Mouse (Mus musculus) kidney, adult 18-20 months (tissue): Measurements from ENCODE around the gene Cr1l.

ENCODE experiments used
- DNase-seq: peaks from one replicate; pipeline ENCODE4 v3.0.0; 2021

Gene Cr1l

DNA sequence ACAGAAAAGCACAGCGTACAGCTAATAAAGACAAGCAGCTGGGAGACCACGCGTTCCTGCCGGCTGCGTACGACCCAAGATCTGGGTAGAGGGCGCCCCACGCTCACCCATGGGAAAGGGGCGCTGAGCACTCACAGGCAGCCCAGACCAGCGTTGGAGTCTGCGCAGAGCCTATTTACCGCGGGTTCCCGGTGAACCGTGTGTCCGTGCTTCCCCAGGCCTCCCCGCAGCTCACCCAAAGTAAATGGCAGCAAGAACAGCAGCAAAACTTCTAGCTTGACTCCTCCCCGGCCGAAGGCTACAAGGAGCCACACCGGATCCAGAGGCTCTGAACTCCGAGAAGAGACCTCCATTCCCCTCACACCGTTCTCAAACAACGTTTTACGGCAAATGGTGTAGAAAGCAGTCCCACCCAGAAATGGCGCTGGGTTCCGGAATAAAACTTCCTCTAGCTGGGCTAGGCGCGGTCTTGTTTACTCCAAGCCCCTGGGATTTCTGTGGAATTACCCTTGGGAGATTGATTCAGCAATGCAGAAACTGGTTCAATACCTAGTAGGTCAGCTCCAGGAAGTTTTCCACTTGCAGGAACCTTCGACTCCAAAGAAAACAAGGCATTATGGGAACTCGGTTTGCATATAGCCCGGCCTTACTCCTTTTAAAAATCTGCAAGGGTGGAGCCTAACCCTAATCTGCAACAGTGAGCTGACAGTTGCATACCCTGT is at the start of gene Cr1l:
Gene Cr1l (minus strand): TSS at position 634 of the 722 bp plus-strand sequence.
- peak; percentile 90 for DNase-seq

DNA sequence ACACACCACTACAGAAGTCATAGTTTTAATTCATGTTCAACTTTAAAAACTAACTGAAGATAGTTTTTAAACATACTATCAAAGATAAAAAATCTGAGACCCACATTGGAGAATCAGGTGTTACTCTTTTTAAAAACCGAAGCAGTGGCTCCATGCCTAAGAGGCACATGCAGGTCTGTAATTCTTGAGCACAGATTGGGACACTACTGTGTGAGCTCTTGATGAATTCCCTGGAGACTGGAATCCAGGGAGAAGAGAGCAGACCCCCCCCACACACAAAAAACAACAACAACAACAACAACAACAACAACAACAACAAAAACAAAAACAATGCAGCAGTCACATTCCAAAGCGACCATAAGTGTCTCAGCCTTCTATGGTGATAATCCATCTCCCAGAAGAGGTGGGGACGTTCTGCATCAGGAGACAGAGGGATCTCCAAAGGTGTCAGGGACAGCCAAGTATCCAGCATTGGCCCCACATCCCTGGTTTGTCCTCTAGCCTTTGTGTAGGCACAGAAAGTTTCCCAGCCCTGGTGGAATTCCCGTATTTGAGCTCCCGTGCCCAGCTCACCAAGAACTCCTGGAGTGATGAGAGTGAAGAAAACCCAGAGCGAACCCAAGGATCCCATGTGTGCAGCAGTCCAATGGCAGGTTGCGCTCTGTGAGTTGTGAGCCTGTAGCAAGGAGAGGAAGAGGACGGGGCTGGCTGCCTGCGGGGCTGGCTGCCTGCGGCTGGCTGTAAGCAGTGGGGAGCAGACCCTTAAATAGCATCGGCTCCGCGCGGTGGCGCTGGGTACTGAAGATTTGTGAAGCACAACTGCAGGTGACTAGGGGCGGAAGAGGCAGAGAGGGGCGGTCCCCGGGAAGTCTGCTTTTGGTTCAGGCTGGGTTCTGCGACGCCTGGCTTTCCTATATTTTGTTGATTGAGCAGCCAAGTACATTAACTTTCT is 44.9 kb upstream of the Cr1l start, which contains the start of gene Cr2:
Gene Cr2 (minus strand): TSS at position 737 of the 952 bp plus-strand sequence.
- DNase-seq, result peak; percentile 31

DNA sequence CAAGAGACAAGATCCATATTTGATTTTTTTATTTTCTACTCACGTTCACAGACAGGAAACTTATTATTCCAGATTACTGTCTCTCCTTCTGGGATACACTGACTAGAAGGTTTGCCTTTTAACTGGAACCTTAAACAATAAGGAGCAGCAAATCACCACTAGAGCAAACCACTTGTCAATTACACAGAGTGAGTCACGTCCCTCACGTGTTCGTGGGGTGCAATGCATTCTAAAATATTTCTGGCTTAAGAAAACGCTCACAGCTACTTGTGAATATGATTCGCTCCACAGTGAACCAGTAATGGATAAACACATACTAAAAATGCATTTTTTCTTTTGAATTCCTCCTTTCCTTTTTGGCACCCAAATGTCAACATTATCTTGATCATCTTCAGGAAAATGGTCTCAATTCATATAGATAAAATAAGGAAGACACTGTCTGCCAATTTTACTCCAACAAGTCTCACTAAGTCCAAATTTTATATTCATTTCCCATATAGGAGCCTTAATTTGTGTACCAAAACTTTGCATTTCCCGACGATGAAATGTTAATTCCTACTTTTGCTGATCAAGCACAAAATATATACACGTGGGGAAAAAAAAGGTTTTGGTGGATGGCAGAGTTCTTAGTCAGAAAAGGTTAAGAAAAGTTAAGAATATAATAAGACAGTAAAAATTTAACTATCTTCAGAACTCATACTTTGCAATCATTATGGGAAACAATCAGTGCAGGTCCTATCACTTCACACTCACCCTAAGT is 33.8 kb upstream of the Cr1l start:
- no peak for DNase-seq

DNA sequence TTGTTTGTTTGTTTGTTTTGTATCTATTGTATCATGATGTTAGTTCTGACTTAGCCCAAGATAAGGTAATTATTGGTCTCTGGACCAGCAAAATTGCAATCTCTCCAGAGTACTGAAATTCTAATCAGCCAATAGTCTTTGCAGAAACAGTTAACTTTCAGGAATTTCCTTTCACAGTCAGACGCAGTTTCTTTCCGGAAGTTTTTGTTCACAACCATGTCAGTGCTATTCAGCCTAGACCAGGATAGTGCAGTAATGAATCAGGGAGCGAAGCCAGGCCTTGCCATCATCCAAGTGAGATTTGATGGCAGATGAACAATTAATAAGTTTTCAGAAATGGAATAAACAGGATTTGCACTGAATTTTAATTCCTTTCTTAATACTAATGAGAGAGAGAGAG is 684 bp upstream of the Cr1l start:
- no peak for DNase-seq

DNA sequence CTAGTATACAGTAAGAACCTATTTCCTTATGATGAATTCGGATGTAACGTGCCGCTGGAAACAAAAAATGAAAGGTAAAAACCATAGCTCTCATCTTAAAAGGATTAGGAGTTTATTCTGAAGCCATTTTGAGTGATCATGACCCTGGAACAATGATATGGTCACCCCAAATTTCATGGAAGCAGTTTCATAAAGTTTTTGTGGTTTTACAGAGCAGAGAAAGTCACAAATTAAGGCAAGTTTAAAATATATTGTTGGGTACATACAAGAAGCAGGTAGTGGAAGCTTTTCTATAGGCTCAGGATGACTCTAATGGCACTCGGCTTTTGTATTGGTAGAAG is 259 bp upstream of the Cr1l start:
- no peak for DNase-seq

DNA sequence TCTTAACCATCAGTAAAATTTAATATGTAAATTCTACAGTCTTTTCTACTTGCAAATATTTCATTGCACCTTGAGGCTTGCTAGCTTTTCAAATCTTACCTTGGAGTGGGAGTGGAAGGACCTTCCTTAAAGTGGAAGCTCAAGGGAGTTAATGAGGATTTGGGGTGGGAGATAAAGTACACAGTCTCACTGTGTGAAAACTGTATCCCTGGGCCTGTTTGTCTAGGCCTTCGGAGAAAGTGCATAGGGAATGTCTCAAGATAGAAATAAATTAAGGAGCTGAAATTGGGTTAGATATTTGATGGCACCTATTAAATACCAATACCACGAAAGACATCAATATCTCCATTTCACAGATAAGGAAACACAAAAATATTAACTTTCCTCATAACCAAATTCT is 907 bp downstream of the Cr1l start:
- no peak for DNase-seq

DNA sequence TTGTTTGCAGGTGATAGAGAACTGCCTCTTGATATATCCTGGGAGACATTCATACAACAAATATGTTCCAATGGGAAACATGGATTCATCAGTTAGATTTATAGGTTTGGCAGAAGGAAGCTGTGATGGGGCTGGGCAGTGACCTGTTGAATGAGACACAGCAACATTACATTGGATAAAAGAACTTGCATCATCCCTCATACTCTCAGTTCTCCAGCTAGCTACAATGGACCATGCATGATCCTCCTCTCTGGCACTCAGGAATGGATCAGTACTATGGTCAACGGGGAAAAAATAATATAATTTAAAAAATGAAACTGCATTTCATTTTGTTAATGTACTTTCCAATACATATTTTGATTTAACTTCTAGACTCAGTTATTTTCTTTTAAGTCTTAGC is 1.5 kb downstream of the Cr1l start:
- DNase-seq, result no peak

DNA sequence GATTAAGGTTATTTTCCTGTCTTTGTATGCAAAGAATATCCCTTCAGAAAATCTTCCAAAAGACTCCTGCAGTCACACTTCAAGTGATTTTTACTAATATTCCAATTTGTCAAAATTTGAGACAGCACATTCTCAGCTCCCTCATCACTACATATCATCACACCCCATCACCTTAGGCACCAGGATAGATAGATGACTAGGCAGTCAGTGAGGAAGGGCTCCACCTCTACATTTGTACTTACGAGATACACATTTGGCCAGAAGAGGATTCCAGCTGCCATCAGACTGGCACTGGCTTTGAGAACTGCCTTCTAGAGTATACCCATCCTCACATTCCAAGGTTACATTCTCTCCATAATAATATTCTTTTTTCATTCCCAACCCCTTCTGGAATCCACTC is 17.0 kb downstream of the Cr1l start:
- no peak for DNase-seq

DNA sequence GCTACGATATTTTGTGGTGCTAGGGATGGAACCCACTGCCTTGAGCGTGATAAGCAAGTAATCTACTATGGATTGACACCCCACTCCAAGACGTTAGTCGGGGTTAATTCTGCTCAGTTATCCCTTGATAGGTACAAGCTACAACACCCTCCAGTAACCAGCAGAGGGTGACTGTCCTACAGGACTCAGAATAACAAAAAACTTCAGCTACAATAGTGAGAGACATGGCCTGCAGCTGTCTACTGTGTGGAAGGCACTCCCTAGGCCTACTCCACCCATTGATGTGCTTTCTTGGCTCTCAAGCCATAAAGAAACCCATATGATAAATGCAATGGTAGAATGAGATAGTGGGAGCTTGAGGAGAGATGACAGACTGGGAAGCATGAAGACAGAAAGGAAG is 17.8 kb downstream of the Cr1l start:
- no peak for DNase-seq

DNA sequence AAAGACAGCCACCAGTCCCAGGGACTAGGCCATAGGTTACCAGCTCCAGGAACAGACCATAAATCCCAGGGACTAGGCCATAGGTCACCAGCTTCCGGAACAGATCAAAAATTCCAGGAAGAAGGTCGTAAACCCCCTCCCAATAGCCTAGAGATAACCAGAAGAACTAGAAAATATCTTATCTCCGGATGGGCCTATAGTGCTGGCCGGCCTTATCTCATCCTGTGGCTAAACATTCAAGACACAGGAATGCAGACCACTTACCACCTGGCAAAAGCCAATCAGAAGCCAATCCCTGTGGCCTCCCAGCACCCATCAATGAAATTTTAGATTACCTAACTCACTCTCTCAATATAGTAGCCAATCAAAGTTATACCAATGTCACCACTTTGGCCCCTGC is 30.7 kb downstream of the Cr1l start:
- DNase-seq, result no peak

DNA sequence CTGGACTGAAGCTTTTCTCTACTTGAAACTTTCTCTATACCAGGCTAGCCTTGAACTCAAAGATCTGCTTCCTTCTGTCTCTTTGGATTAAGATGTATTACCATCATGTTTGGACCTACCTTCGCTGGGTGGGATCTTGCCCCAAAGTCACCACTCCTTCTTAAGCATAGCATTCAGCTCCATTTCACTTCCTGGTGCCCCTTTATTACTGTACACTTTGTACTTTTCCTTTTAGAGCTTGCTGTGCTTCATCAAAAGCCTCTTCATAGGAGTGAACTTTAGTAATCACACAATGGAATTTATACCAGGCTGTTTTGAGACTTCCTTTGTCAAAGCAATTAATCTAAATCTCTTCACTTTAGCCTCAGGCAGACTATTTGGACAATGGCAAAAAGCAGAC is 33.4 kb downstream of the Cr1l start:
- DNase-seq, result no peak

DNA sequence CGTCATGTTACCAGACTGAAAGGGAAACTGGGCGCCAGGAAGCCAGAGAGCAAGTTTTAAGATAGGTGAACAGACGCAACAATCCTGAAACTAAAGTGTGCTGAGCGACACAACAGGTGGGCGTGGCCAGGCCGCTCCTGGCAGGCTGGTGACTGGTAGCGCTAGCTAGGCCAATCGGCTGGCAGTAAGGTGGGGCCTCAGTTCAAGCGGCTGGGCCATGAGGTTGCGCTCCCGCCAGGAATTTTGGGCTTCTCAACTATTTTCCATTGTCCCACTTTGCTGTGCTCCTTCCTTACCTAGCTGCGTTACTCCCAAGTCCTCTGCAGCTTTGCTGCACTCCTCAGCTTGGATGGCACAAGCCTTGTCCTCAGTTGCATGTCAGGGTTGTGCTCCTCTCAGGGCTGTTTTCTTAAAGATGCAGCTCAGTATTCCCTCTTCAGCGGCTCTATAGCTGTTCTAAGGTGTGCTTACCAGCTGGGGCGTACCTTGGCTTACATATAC is 39.1 kb downstream of the Cr1l start, which contains the start of gene Cd46:
Gene Cd46 (minus strand): TSS at position 30 of the 501 bp plus-strand sequence.
- DNase-seq, result peak; percentile 84

DNA sequence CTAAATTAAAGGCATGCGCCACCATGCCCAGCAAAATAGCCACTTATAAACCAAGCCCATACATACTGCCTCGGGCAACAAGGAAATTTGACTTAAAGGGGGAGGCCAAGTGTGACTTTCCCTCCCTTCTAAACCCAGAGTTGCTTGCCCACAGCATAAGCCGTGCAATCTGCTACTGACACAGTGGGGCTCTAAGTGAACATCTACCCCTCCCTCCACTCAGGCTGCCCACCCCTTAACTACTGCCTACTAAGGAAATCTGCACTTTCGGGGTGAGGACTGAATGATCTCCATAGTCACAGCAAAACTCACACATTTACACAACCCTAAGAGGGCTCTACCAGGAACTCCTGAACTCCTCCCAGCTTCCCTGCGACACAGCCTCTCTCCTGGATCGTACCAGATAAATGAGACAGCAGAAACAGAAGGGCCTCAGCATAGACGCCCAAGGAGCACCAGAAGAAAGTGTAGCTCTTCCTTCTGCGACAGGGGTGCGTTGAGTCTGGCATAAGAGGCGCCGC is 39.6 kb downstream of the Cr1l start:
- no peak for DNase-seq

DNA sequence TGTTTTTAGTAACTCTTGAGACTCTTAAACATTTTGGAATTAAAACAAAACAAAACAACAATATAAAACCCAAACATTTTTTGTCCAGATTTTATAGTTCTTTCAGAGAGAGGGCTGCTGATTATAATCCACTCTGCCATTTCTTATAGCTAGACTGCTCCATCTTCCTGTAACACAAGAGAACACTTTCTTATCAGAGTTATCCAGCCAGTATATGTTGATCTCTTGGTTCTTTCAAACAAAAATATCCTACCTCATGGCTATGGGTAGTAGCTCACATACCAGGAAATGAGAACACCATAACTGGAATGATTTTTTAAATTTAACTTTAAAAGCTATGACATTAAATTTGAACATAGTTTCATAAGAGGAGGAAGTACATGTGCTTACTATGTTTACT is 49.2 kb downstream of the Cr1l start:
- DNase-seq, result no peak
